In genomic region chr14:28475012-28475411, GRCm38 (mm10) we compare ENCODE assay signal across 16 mouse cellular contexts. TPM values are rescaled to one million over a fixed set of nuclear protein-coding genes. Genes with fewer than 3 reads are reported as not detected.
A peak's percentile ranks its signal among the peaks of the same experiment; 100 is the strongest.
DNase-seq lines count a peak whose midpoint lies in the region; ATAC-seq and TF ChIP-seq lines count a peak whose summit lies in the region.
"Had no signal": no experiment of that assay in that cellular context is flagged by ENCODE, and none has a peak within 500 bp of the region (broad histone marks: within the 10 kb centered on the region; RNA-seq: fewer than 3 reads in every experiment).

No protein-coding gene starts in this region.

- 0 out of 2 replicates have a peak overlapping the region, but pooled peaks have one; percentile 21 for H3K4me2 ChIP-seq in heart, postnatal 0 days (ENCODE audit: low read depth, low read length)
- H3K4me2 ChIP-seq in forebrain, embryonic 13.5 days: 0 out of 2 replicates have a peak overlapping the region, but pooled peaks have one; percentile 12
- no peak overlapping the region for H3K4me2 ChIP-seq in hindbrain, embryonic 14.5 days (replicated peaks)
- H3K4me2 ChIP-seq in neural tube, embryonic 13.5 days: peak overlapping the region; percentile 19
- H3K4me2 ChIP-seq: limb, embryonic 13.5 days had no signal

- H3K27me3 ChIP-seq in heart, postnatal 0 days (ENCODE audit: control insufficient read depth, insufficient read depth, low read length): no peaks in the 10 kb centered on the region
- peaks cover 32% of the 10 kb centered on the region for H3K27me3 ChIP-seq in forebrain, embryonic 13.5 days
- no peaks in the 10 kb centered on the region for H3K27me3 ChIP-seq in hindbrain, embryonic 14.5 days (ENCODE audit: control insufficient read depth, insufficient read depth, low read length)
- H3K27me3 ChIP-seq in neural tube, embryonic 13.5 days: peaks cover 10% of the 10 kb centered on the region; the same call in 1 of the 2 replicates
- H3K27me3 ChIP-seq: limb, embryonic 13.5 days had no signal

- no peaks in the 10 kb centered on the region for H3K4me1 ChIP-seq in heart, postnatal 0 days (ENCODE audit: control insufficient read depth, insufficient read depth)
- peaks cover 16% of the 10 kb centered on the region; the same call in 1 of the 2 replicates for H3K4me1 ChIP-seq in forebrain, embryonic 13.5 days
- peaks cover 15% of the 10 kb centered on the region; the same call in 1 of the 2 replicates for H3K4me1 ChIP-seq in hindbrain, embryonic 14.5 days (replicated peaks; ENCODE audit: control insufficient read depth, insufficient read depth, low read length)
- H3K4me1 ChIP-seq in neural tube, embryonic 13.5 days (replicated peaks): peaks cover 28% of the 10 kb centered on the region

- no peak overlapping the region for H3K4me3 ChIP-seq in heart, postnatal 0 days (ENCODE audit: low read depth, low read length)
- H3K4me3 ChIP-seq in forebrain, embryonic 13.5 days: no peak overlapping the region
- no peak overlapping the region for H3K4me3 ChIP-seq in hindbrain, embryonic 14.5 days (replicated peaks; ENCODE audit: low read length)
- H3K4me3 ChIP-seq in neural tube, embryonic 13.5 days: no peak overlapping the region
- H3K4me3 ChIP-seq: limb, embryonic 13.5 days had no signal

- no peak overlapping the region for H3K27ac ChIP-seq in heart, postnatal 0 days (ENCODE audit: low read depth)
- H3K27ac ChIP-seq in forebrain, embryonic 13.5 days: no peak overlapping the region
- H3K27ac ChIP-seq in hindbrain, embryonic 14.5 days: 0 out of 2 replicates have a peak overlapping the region, but pooled peaks have one; percentile 15
- H3K27ac ChIP-seq in neural tube, embryonic 13.5 days (replicated peaks): peak overlapping the region; percentile 61
- H3K27ac ChIP-seq: limb, embryonic 13.5 days had no signal

- no peak for TF ChIP-seq CTCF in heart, postnatal 0 days (IDR thresholded peaks at IDR 0.05; ENCODE audit: low read depth)

- TF ChIP-seq EP300 in heart, postnatal 0 days (IDR thresholded peaks at IDR 0.05; ENCODE audit: low read depth): no peak

- no peak overlapping the region for H3K9ac ChIP-seq in heart, postnatal 0 days (replicated peaks; ENCODE audit: low read depth, low read length)
- no peak overlapping the region for H3K9ac ChIP-seq in forebrain, embryonic 13.5 days
- no peak overlapping the region for H3K9ac ChIP-seq in hindbrain, embryonic 14.5 days
- no peak overlapping the region for H3K9ac ChIP-seq in neural tube, embryonic 13.5 days
- H3K9ac ChIP-seq: limb, embryonic 13.5 days had no signal

- no peak for DNase-seq in heart, postnatal 0 days (ENCODE audit: low spot score)
- no peak for DNase-seq in heart, adult 9 months (ENCODE audit: low spot score in 2 of 2)
- DNase-seq in hindbrain, embryonic 14.5 days (ENCODE audit: low spot score): peak; percentile 41
- DNase-seq in adrenal gland, postnatal 4 days (ENCODE audit: low spot score in 2 of 2): no peak
- DNase-seq: gastrocnemius, postnatal 25 days; kidney, postnatal 10 days; layer of hippocampus, postnatal 36 days; right cerebral cortex, adult 18-20 months; thymus, postnatal 4 days had no signal

- no peaks in the 10 kb centered on the region for H3K9me3 ChIP-seq in heart, postnatal 0 days (replicated peaks; ENCODE audit: control insufficient read depth, low read length)
- no peaks in the 10 kb centered on the region for H3K9me3 ChIP-seq in forebrain, embryonic 13.5 days (replicated peaks)
- no peaks in the 10 kb centered on the region for H3K9me3 ChIP-seq in hindbrain, embryonic 14.5 days (ENCODE audit: control insufficient read depth, low read length)
- H3K9me3 ChIP-seq in neural tube, embryonic 13.5 days: no peaks in the 10 kb centered on the region
- H3K9me3 ChIP-seq: limb, embryonic 13.5 days had no signal

- ATAC-seq in heart, postnatal 0 days (ENCODE audit: insufficient read depth, low read depth): no peak
- ATAC-seq in forebrain, embryonic 13.5 days: peak; percentile 88
- ATAC-seq in hindbrain, embryonic 14.5 days (ENCODE audit: low FRiP score): peak; percentile 37; the same call in 1 of the 2 replicates
- ATAC-seq in neural tube, embryonic 13.5 days (ENCODE audit: low read depth): peak; percentile 68
- ATAC-seq in cerebellum, adult (ENCODE audit: insufficient number of reproducible peaks, low FRiP score, low TSS enrichment): no peak
- no peak for ATAC-seq in erythroblast, adult 5-6 weeks (replicated peaks; ENCODE audit: low FRiP score, poor library complexity, severe bottlenecking)
- ATAC-seq: CD4-positive, CD25-positive, alpha-beta regulatory T cell, adult 4 months; lung, postnatal 0 days had no signal

- no peaks in the 10 kb centered on the region for H3K36me3 ChIP-seq in heart, postnatal 0 days (replicated peaks; ENCODE audit: control insufficient read depth, insufficient read depth, low read length)
- H3K36me3 ChIP-seq in forebrain, embryonic 13.5 days (ENCODE audit: poor library complexity, severe bottlenecking): no peaks in the 10 kb centered on the region
- H3K36me3 ChIP-seq in hindbrain, embryonic 14.5 days (replicated peaks; ENCODE audit: control insufficient read depth, insufficient read depth): no peaks in the 10 kb centered on the region
- H3K36me3 ChIP-seq in neural tube, embryonic 13.5 days: no peaks in the 10 kb centered on the region
- H3K36me3 ChIP-seq: limb, embryonic 13.5 days had no signal

- WGBS in heart, postnatal 0 days: 42% methylated on average over 3 of the region's 3 CpGs
- 28% methylated on average over 3 of the region's 3 CpGs for WGBS in forebrain, embryonic 13.5 days
- 16% methylated on average over 3 of the region's 3 CpGs for WGBS in hindbrain, embryonic 14.5 days
- 8% methylated on average over 3 of the region's 3 CpGs for WGBS in neural tube, embryonic 13.5 days

RNA-seq across cellular contexts. Expression of gene Wnt5a, which starts 29.5 kb away (rescaled TPM):
- total RNA-seq in heart, postnatal 0 days (2014; rRNA removed; ENCODE audit: low replicate concordance): 3.3 and 4.2 TPM in 2 replicates
- polyA plus RNA-seq in heart, postnatal 0 days (2015; fragmentation: Nextera tagmentation; extraction: Ambion mirVana): 3.9 and 4.3 TPM in 2 replicates
- polyA plus RNA-seq in forebrain, embryonic 13.5 days (2015; fragmentation: Nextera tagmentation; extraction: Ambion mirVana): 10.0 and 16.1 TPM in 2 replicates
- 26.6 and 29.3 TPM in 2 replicates for polyA plus RNA-seq in hindbrain, embryonic 14.5 days (2014; fragmentation: Nextera tagmentation; extraction: Ambion mirVana)
- 11.2 and 16.4 TPM in 2 replicates for polyA plus RNA-seq in neural tube, embryonic 13.5 days (2015; fragmentation: Nextera tagmentation; extraction: Ambion mirVana)
- total RNA-seq in adrenal gland, postnatal 4 days (2021): 10 to 100 TPM; 34.0 to 42.9 TPM
- total RNA-seq in erythroblast, adult 5-6 weeks (2015; ENCODE audit: low replicate concordance): not detected in 2 replicates
- total RNA-seq in erythroblast, adult 5-6 weeks (2017; ENCODE audit: low replicate concordance): not detected in 2 replicates
- polyA plus RNA-seq: CD4-positive, CD25-positive, alpha-beta regulatory T cell, adult 4 months had no signal

Comparison
In these comparisons a context has a peak if more than half of its experiments do, and no peak if none do; other contexts are left out.
1. ATAC-seq: peak in forebrain, embryonic 13.5 days (single experiment), hindbrain, embryonic 14.5 days (single experiment) and neural tube, embryonic 13.5 days (single experiment); none in heart, postnatal 0 days (single experiment), cerebellum, adult (single experiment) and erythroblast, adult 5-6 weeks (single experiment).
2. H3K27ac ChIP-seq: peak in hindbrain, embryonic 14.5 days (single experiment) and neural tube, embryonic 13.5 days (single experiment); none in heart, postnatal 0 days (single experiment) and forebrain, embryonic 13.5 days (single experiment).